Mouse (Mus musculus): ENCODE data around the gene Nedd4. TPM values are rescaled to one million over a fixed set of nuclear protein-coding genes. Genes with fewer than 3 reads are reported as not detected.
"Not testable (repeated sequence)": the region's sequence is repeated elsewhere in the genome, so short reads cannot be mapped to it uniquely, and the experiment has no call there.

Gene Nedd4
- polyA plus RNA-seq, 1 experiment from 2014 or later, result 643 TPM

GRCm38 (mm10) chr9:72656491-72656890 is 5.7 kb upstream of the Nedd4 start:
- Histone ChIP-seq H3K36me3 (replicated peaks) (no peaks in the 10 kb centered on the region), H3K27ac (peak overlapping the region; percentile 74), H3K4me1 (peaks cover 73% of the 10 kb centered on the region), H3K27me3 (ENCODE audit: poor library complexity, severe bottlenecking) (no peaks in the 10 kb centered on the region), H3K9me3 (no peaks in the 10 kb centered on the region), H3K4me3 (no peak overlapping the region)
- DNase-seq (ENCODE audit: extremely low spot score, low spot score), result no peak
- WGBS, result 13% methylated on average over 4 of the region's 4 CpGs

DNA sequence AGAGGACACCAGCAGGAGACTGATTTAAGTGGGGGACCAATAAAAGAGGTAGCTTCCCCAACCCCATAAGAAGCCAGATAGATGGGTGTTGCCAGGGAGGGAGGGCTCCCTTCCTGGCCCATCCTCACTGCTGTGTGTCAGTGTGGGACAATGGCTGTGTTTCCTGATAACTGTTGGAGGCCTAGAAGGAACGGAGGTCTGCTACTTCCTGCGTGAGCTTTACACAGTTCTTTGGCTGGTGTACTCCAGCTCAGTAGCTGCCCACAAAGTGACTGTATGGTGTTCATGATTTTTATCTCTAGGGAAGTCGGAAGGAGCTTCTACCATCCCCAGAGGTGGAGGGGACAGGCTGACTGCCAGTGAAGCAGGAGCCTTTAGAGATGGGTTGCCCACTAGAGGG is 5.2 kb upstream of the Nedd4 start:
- Histone ChIP-seq H3K4me1 (peaks cover 77% of the 10 kb centered on the region), H3K9me3 (no peaks in the 10 kb centered on the region), H3K4me3 (no peak overlapping the region), H3K27me3 (ENCODE audit: poor library complexity, severe bottlenecking) (no peaks in the 10 kb centered on the region), H3K36me3 (replicated peaks) (no peaks in the 10 kb centered on the region), H3K27ac (peak overlapping the region; percentile 74)
- WGBS, result 17% methylated on average over 3 of the region's 3 CpGs
- no peak for DNase-seq (ENCODE audit: extremely low spot score, low spot score)

GRCm38 (mm10) chr9:72657694-72658093 is 4.5 kb upstream of the Nedd4 start:
- H3K4me3 ChIP-seq, result no peak overlapping the region
- 91% methylated on average over 1 of the region's 1 CpGs for WGBS
- no peak overlapping the region for H3K27ac ChIP-seq
- no peak for DNase-seq (ENCODE audit: extremely low spot score, low spot score)
- peaks cover 74% of the 10 kb centered on the region for H3K4me1 ChIP-seq
- no peaks in the 10 kb centered on the region for H3K9me3 ChIP-seq
- H3K27me3 ChIP-seq (ENCODE audit: poor library complexity, severe bottlenecking), result no peaks in the 10 kb centered on the region
- H3K36me3 ChIP-seq (replicated peaks), result no peaks in the 10 kb centered on the region

- H3K27ac ChIP-seq, result no peak overlapping the region
These were observed 2.0 kb upstream of the Nedd4 start for GRCm38 (mm10) chr9:72660139-72660538.

GRCm38 (mm10) chr9:72660911-72661310 is 1.2 kb upstream of the Nedd4 start:
- H3K4me1 ChIP-seq, result peaks cover 72% of the 10 kb centered on the region
- no peak for DNase-seq (ENCODE audit: extremely low spot score, low spot score)
- H3K27me3 ChIP-seq (ENCODE audit: poor library complexity, severe bottlenecking), result no peaks in the 10 kb centered on the region
- H3K36me3 ChIP-seq (replicated peaks), result peaks cover 23% of the 10 kb centered on the region
- H3K4me3 ChIP-seq, result peak overlapping the region; percentile 76; the same call in 1 of the 2 replicates
- H3K9me3 ChIP-seq, result no peaks in the 10 kb centered on the region
- WGBS, result 50% methylated on average over 1 of the region's 1 CpGs
- peak overlapping the region; percentile 99 for H3K27ac ChIP-seq

More at GRCm38 (mm10) chr9:72660139-72660538, 2.0 kb upstream of the Nedd4 start:
- no peaks in the 10 kb centered on the region for H3K9me3 ChIP-seq
- H3K36me3 ChIP-seq (replicated peaks), result peaks cover 15% of the 10 kb centered on the region
- peaks cover 73% of the 10 kb centered on the region for H3K4me1 ChIP-seq
- no peak for DNase-seq (ENCODE audit: extremely low spot score, low spot score)
- WGBS, result 76% methylated on average over 4 of the region's 4 CpGs
- no peak overlapping the region for H3K4me3 ChIP-seq
- H3K27me3 ChIP-seq (ENCODE audit: poor library complexity, severe bottlenecking), result no peaks in the 10 kb centered on the region

DNA sequence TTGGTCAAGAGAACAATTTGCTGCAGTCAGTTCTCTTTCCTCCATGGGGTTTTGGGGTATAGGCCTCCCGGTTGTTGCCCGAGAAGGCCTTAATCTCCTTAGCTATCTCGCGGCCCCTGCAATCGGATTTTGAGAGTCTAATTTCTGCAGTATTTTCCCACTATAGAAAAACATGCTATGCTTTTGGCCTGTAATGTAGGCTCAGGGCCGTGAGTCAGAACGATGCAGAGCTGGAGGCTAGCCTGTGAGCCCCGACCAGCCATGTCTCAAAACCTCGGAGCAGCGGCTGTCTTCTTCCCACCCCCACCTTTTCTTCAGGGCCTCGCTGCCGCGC is 618 bp upstream of the Nedd4 start:
- Histone ChIP-seq H3K27ac (peak overlapping the region; percentile 99), H3K4me1 (peaks cover 66% of the 10 kb centered on the region), H3K36me3 (replicated peaks) (peaks cover 28% of the 10 kb centered on the region), H3K4me3 (peak overlapping the region; percentile 76), H3K9me3 (no peaks in the 10 kb centered on the region), H3K27me3 (ENCODE audit: poor library complexity, severe bottlenecking) (no peaks in the 10 kb centered on the region)
- no peak for DNase-seq (ENCODE audit: extremely low spot score, low spot score)
- under 1% methylated on average over 13 of the region's 13 CpGs for WGBS

- peaks cover 63% of the 10 kb centered on the region for H3K4me1 ChIP-seq
These were observed 766 bp downstream of the Nedd4 start for GRCm38 (mm10) chr9:72662691-72663533.

GRCm38 (mm10) chr9:72663534-72663918 is 1.4 kb downstream of the Nedd4 start:
- DNase-seq (ENCODE audit: extremely low spot score, low spot score), result no peak
- no peaks in the 10 kb centered on the region for H3K9me3 ChIP-seq
- peaks cover 62% of the 10 kb centered on the region for H3K4me1 ChIP-seq
- H3K36me3 ChIP-seq (replicated peaks), result peaks cover 48% of the 10 kb centered on the region
- H3K27me3 ChIP-seq (ENCODE audit: poor library complexity, severe bottlenecking), result no peaks in the 10 kb centered on the region
- 23% methylated on average over 10 of the region's 10 CpGs for WGBS
- H3K27ac ChIP-seq, result peak overlapping the region; percentile 99
- H3K4me3 ChIP-seq, result peak overlapping the region; percentile 76

More at GRCm38 (mm10) chr9:72662691-72663533, 766 bp downstream of the Nedd4 start:
- H3K9me3 ChIP-seq, result no peaks in the 10 kb centered on the region
- no peaks in the 10 kb centered on the region for H3K27me3 ChIP-seq (ENCODE audit: poor library complexity, severe bottlenecking)
- peaks cover 42% of the 10 kb centered on the region for H3K36me3 ChIP-seq (replicated peaks)
- H3K27ac ChIP-seq, result peak overlapping the region; percentile 99
- under 1% methylated on average over 55 of the region's 55 CpGs for WGBS
- DNase-seq (ENCODE audit: extremely low spot score, low spot score), result peak; percentile 85
- peak overlapping the region; percentile 76 for H3K4me3 ChIP-seq

- peak overlapping the region; percentile 99 for H3K27ac ChIP-seq
- peak overlapping the region; percentile 76 for H3K4me3 ChIP-seq
- peaks cover 59% of the 10 kb centered on the region for H3K36me3 ChIP-seq (replicated peaks)
- H3K27me3 ChIP-seq (ENCODE audit: poor library complexity, severe bottlenecking), result no peaks in the 10 kb centered on the region
- WGBS, result 74% methylated on average over 12 of the region's 12 CpGs
- H3K4me1 ChIP-seq, result peaks cover 57% of the 10 kb centered on the region
- DNase-seq (ENCODE audit: extremely low spot score, low spot score), result no peak
- H3K9me3 ChIP-seq, result no peaks in the 10 kb centered on the region
These were observed 2.5 kb downstream of the Nedd4 start for GRCm38 (mm10) chr9:72664409-72665351.

GRCm38 (mm10) chr9:72665517-72665916 is 3.4 kb downstream of the Nedd4 start:
- Histone ChIP-seq H3K4me3 (peak overlapping the region; percentile 76), H3K36me3 (replicated peaks) (peaks cover 67% of the 10 kb centered on the region), H3K4me1 (peaks cover 50% of the 10 kb centered on the region), H3K9me3 (no peaks in the 10 kb centered on the region), H3K27me3 (ENCODE audit: poor library complexity, severe bottlenecking) (no peaks in the 10 kb centered on the region), H3K27ac (peak overlapping the region; percentile 99; the same call in 1 of the 2 replicates)
- WGBS, result 67% methylated on average over 7 of the region's 7 CpGs
- DNase-seq (ENCODE audit: extremely low spot score, low spot score), result no peak

- WGBS, result 87% methylated on average over 7 of the region's 8 CpGs
- not testable (repeated sequence) for H3K27ac ChIP-seq; H3K27me3 ChIP-seq (ENCODE audit: poor library complexity, severe bottlenecking); DNase-seq (ENCODE audit: extremely low spot score, low spot score); H3K4me3 ChIP-seq; H3K9me3 ChIP-seq
- peaks cover 75% of the 10 kb centered on the region for H3K36me3 ChIP-seq (replicated peaks)
- peaks cover 41% of the 10 kb centered on the region for H3K4me1 ChIP-seq
These were observed 4.3 kb downstream of the Nedd4 start for GRCm38 (mm10) chr9:72666352-72667021.

DNA sequence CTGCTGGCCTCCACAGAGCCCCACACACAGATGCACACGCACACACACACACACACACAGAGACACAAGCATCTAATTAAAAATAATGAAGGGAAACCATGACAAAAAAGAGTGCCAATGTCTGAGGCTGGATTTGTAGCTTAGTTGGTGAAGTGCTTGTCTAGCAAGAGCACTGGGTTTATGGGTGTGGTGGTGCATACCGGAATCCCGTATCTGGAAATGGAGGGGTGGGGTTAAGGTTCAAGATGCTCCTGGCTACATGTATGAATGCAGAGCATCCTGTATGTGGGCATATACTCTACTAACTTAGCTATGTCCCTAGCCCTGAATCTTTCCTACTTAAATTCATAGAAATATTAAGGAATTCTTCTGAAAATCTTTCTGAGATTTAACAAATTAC is 5.0 kb downstream of the Nedd4 start:
- Histone ChIP-seq H3K27me3 (ENCODE audit: poor library complexity, severe bottlenecking) (no peaks in the 10 kb centered on the region), H3K36me3 (replicated peaks) (peaks cover 82% of the 10 kb centered on the region), H3K9me3 (no peaks in the 10 kb centered on the region), H3K27ac (no peak overlapping the region), H3K4me1 (peaks cover 34% of the 10 kb centered on the region), H3K4me3 (no peak overlapping the region)
- no peak for DNase-seq (ENCODE audit: extremely low spot score, low spot score)
- 90% methylated on average over 3 of the region's 3 CpGs for WGBS

All from forebrain, embryonic 10.5 days (tissue).